Mouse (Mus musculus) testis, adult 2 months (tissue): ENCODE results near the gene H2-Q7.
"Not testable (repeated sequence)": the region's sequence is repeated elsewhere in the genome, so short reads cannot be mapped to it uniquely, and the experiment has no call there.

ENCODE experiments used
- CTCF ChIP-seq: fragments of 200-500 bp; IDR thresholded peaks from 2 replicates; pipeline ENCODE4 v1.5.1; 2012; ENCODE audit warnings: low read depth, mild to moderate bottlenecking, inconsistent platforms, low read length, moderate library complexity; ENCODE audit not compliant: control insufficient read depth, insufficient read depth, insufficient replicate concordance
- POLR2A ChIP-seq: fragments of 200-500 bp; IDR thresholded peaks from 2 replicates; pipeline ENCODE4 v1.6.1; 2012; ENCODE audit warnings: low read depth, mild to moderate bottlenecking, inconsistent platforms, low read length, moderate library complexity; ENCODE audit not compliant: control insufficient read depth

GRCm38 (mm10) chr17:35389796-35390195 lies 49.2 kb upstream of the H2-Q7 start:
- TF ChIP-seq CTCF = peak; percentile 67; the same call in 1 of the 2 replicates
- TF ChIP-seq POLR2A = not testable (repeated sequence)
